Mouse (Mus musculus) monocyte, adult 2 months (primary cell): Measurements from ENCODE around the gene Fndc5.

Experiments
- DNase-seq, 2 experiments: peaks; one replicate each; pipeline ENCODE4 v3.0.0; 2022; ENCODE audit warnings: low spot score in 2 of 2, low read depth in 1 of 2

Fndc5 gene

DNA sequence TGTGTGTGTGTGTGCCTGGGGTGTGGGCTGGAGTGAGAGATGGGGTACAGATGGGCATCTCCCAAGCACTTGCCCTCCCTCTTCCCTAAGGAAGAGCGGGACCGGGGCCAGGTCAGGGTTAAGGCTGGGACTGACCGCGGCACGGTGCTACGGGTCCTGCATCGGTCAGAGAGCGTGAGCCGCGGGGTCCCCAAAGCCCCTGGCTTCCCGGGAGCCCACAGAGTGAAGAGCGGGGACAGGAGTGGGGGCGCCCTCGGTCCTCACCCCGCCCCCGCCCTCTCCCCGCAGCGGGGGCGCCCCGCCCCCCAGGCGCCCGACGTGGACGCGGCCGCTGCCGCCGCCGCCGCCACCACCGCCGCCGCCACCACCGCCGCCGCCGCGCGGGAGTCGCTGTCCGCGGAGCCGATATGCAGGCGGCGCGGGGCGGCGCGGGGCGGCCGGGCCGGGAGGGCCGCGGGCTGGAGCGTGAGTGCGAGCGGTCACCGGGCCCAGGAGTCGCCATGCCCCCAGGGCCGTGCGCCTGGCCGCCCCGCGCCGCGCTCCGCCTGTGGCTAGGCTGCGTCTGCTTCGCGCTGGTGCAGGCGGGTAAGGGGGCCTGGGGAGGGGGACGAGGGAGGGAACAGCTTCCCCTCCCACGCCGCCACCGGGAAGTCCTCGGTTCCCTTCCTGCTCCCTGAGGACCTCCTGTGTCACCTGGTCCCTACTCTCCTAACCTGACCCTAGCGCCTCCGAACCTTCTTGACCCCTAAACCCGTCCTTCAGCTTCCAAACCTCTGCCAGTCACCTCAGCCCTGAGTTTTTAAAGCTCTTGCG lies at the start of gene Fndc5:
Gene Fndc5 (plus strand): TSS at position 421 of the 813 bp plus-strand sequence.
- no peak for DNase-seq

DNA sequence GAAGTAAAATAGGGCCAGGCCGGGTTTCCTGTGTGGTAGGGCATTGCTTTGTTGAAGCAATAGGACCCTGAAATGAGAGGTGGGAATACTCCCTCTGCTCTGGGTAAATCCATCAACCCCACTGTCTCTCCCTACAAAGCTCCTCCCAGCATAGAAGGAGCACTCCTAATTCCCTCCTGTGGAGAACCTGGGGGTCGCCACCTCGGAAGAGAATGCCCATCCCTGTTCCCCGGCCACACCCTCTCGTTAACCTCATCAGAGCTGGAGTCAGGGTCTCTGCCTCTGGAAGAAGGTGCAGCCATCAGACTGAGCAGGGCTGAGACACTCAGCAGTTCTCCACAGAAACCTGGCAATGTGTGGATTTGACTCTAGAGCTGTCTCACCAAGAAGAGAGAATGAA lies 48.9 kb upstream of the Fndc5 start:
- no peak for DNase-seq

DNA sequence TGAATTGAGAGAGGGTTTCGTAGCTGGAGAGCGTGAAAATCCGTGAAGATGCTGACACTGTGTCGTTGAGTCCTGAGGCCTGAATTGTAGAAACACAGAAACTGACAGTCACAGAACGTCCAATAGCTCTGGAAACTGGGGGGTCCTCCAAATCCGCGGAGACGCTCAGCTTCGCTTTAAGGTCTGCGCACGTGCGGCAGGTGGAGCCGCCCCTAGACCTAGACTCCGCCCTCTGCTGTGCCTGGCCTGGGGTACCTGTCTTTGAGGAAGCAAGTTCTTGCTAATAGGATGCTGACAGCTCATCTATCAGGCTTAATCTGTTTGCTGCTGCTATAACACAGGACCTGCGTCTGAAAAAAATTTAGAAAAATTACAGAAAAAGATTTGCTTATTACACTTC lies 41.5 kb upstream of the Fndc5 start:
- DNase-seq, result no peak

DNA sequence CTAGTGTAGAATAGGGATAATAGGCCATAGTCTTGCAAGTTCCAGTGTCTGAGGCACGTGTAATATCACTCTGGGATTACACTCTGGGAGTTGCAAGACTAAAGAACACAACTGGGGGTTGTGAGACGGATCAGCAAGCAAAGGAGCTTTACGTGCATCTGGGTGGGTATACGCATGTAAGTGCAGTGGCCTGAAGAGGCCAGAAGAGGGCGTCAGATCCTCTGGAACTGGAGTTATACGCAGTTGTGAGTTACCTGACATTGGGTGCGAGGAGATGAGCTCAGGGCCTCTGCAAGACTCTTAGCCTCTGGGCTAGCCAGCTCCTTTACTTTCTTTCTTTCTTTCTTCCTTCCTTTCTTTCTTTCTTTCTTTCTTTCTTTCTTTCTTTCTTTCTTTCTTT lies 39.8 kb upstream of the Fndc5 start:
- no peak for DNase-seq

DNA sequence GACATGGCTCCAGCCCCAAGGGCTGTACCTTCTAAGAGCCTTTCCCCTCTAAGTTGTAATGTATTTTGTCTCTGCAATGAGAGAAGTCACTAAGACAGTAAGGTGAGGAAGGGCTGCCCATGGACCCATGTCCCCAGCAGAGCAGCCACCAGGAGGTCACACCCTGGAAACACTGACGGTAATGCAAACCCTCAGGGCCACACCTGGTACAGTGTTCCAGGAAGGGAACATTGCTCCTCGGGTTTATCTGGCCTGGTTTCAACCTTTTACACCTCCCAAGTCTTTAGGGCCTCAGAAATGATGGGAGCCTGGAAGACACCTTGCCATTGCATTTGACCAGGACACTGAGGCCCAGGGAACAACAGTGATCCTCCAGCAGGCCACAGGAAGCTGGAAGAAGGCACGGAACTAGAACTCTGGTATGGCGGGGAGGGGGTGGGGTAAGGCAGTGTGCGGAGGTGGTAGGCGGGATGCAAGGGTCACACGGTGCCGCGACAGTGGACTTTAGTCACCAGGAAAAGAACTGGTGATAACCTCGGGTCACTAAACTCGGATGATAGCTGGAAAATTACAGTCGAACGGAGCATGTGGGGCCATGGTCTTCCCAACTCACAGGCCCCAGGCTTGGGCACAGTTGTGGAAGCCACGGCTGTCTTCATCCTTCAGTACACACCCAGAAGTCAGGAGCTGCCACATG lies 34.5 kb upstream of the Fndc5 start:
- DNase-seq, result no peak

DNA sequence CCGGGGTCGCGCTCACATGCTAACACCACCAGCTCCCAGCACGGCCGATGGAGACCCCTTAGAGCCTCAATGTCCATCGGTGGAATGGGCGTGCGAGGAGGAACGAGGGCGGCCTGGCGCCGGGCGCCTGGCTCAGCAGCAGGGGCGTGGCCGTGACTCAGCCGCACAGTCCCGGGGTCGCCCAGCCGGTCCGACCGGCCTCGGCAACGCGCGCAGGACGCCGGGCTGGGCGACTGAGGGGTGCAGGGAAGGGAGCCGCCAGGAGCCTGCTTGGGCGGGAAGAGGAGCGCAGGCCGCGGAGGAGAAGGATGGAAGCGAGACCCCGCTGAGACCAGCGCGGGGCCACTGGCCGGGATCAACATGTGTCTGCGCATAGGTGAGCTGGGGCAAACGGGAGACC lies 31.4 kb upstream of the Fndc5 start, which contains the start of gene Tmem54:
Gene Tmem54 (plus strand): TSS at position 193 of the 400 bp plus-strand sequence.
- DNase-seq, result no peak

DNA sequence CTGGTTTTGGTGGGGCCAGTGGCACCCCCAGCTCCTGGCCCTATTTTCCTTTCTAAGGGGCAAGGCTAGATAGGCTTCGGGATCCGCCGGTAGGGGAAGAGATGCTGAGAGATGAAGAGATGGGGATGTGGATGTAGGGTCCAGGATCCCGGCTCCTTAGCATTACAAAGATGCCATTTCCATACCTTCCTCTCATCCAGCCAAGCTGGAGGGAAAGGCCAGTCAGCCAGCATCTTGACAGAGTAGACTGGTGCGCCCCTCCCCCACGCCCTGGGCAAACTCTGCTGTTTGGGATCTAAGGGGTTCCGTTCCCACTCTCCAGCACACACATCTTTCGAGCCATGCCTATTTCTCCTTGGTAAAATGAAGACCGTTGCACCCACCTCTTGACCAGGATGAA lies 30.7 kb upstream of the Fndc5 start:
- no peak for DNase-seq

DNA sequence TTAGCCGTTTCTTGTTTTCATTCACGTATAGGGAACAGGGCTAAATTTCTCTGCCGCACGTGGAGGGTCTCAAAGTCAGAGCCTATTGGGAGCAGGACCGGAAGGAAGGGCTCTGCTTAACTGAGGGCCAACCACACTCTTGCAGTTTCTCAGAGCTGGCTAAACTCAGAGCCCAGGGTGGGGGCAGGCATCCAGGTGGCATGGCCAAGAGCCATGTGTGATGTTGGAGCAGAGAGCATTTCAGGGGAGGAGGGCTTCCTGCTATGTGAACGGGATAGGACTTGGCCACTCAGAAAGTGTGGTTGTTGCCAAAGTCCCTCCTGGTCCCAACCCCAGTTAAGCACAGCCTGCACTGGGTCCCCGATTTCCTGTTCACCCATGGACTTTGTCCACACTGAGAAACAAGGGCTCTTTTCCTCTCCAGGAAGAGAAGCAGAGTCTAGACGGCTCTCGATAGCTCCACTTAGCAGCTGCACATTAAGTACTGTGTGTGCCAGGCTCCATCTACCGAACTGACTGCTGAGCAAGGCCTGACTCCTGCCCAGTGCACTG lies 29.4 kb upstream of the Fndc5 start:
- DNase-seq, result no peak

DNA sequence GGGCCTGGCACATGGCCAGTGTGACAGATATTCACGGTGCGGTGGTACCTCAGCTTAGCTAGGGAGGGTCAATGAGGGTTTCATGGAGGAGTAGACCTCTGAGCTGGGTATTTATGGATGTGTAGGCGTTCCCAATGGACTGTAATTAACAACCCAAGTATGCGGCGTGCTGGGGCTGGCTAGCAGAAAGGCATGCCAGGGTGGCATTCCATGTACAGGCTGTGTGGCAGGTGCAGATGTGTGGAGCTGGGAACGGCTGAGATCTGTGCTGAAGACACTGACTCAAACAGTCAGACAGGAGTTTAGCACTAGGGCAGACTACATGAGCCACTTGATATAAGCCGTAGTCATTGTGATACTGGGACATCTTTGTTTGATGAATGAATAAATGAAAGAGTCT lies 28.2 kb upstream of the Fndc5 start:
- no peak for DNase-seq

DNA sequence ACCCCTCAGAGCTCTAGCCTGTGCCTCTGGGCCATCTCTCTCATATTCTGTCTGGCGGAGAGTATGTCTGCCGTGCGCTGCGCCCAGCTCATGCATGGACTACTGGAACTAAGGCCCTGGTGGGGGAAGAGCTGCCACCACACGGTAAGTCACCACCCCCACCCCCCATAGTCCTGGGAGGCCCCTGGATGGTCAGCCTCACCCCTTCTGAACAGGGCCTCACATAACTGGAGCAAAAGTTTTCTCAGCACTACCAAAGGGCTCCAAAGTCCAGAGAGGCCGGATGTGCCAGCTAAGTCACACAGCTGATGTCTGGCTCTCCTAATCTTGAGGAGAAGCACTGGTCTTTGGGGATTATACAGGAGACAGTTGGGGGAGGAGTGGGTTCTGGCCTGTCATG lies 26.0 kb upstream of the Fndc5 start:
- no peak for DNase-seq

DNA sequence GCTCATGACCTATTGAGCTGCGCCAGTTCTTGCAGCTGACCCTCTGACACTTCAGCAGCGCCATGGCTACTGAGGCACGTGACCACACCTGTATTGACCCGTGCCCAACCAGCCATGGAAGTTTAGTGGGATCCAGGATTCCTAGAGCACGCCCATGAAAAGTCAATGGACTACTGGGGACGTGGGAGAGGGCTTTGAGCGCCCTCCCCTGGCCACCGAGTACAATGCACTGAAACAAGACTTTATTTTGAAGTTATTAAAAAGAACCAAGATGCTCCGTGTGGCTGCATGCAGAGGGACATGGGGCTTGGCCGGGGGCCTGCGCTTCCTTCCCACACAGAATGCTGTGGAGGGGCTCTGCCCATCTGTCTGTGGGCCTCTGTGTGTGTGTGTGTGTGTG lies 25.4 kb upstream of the Fndc5 start:
- DNase-seq, result no peak

DNA sequence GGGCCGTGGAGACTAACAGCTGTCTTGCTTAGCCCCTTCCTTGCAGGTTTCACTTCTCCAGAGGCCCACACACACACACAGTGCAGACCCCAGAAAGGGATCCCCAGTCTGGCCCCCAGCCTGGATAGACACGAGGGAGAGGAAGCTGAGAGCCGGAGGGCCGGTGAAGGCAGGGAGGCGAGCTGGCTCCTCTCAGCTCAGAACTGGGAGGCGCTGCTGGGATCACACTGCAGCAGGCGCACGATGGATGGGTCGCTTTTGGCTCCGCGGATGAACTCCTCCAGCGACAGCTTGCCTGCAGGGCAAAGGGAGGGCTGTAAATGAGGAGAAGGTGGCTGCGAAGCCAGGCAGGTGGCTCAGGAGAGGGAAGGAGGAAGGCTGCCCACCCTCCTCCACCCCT lies 24.6 kb upstream of the Fndc5 start:
- DNase-seq, result no peak

DNA sequence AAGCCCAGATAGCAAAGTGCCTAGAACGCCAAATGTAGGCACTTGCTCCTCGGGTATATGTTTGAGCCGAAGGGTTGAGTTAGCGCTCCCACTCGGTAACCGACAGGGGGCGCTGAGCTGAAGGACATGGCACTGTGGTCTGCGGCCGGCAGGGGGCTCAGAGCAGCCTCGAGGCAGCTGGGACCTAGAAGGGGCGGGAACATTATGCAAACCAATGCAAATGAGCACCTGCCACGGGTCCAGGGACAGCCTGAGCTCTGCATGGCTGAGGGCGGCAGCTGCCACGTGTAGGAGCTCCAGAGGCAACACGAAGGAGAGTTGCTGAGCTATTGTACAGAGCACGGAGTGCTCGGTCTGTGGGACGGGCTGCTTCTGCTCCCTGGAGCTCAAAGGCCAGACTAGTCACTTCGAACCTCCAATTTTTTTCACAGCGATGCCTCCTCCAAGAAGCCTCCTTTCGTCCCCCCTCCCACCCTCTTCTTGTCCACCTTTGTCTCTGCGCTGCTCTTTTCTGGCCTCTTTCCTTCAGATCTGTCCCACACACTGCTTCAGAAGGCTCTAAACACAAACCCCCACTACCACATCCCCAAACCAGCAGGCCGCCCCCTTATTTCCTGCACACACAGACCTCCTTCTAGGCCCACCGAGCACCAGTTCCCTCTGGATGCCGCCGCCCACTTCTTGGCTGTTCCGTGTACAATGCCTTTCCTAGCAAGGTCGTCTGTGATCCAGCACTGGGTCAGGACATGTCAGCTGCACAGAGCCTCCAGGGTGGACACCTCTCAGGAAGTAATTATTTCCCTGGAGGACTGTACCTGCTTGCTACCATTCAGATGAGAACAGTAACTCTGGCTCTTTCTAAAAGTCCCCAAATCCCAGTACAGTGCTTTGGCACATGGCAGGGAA lies 23.5 kb upstream of the Fndc5 start:
- DNase-seq, result peak; percentile 19 to 32

DNA sequence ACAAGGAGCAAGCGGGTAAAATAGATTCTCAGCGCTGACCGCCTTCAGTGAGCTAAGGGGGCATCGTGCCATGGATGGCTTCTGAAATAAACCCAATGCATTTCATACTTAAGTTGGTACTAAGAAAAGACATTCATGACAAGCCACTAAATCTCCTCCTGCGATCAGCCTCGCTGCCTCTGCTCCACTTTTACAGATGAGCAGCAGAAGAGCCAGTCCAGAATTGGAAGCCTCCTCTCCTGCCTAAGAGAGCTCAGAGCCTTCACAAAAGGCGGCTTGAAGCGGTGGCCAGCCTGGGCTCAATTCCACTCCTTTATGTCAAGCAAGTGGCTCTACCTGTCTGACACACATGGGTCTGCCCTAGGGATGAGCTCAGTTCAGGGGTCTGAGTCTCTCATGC lies 20.1 kb upstream of the Fndc5 start:
- no peak for DNase-seq

DNA sequence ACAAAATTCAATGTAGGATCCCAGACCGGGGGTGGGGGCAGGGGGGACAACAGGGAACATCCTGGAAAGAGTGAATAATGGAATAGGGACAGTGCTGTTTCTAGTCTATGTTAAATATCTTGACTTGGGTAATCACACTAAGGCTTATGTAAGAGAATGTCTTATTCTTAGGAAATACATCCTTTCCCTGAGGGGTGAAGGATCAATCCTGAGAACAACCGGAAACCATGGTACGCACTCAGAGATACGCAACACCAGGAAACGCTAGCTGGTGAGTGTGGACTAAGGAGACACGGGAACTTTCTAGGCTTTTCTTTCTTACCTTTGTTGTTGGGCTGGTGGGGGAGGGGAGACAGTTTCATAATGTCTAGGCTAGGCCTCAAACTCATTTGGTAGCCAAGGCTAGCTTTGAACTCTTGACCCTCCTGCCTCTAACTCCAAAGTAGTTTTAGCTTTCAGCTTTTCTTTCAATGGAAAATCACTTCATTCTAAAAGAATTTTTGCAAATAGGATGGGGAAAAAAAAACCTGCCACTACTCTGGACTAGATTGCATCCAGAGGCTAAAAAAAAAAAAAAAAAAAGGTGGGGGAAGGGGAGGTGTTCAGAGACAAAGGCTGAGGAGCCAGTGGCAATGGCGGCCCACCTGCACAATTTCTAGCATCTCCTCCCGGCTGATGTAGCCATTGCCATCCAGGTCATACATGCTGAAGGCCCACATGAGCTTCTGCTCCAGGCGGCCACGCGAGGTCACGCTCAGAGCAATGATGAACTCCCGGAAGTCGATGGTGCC lies 18.9 kb upstream of the Fndc5 start:
- DNase-seq, result no peak

DNA sequence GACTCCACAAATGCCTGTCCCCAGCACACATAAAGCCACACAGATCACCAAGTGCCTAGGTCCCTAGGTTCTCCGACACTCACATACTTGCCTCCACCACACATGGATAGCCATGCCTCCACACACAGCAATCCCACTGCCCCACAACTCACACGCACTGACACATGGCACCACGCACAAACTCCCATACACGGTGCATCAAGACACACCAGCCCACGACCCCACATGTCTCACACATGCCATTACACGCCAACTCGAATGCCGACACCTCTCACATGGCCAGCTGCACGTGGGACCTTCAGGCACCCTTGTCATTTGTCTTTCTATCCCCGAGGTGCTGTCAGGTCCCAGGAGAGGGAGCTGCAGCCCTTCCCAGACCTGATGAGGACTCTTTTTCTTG lies 17.1 kb upstream of the Fndc5 start:
- no peak for DNase-seq

DNA sequence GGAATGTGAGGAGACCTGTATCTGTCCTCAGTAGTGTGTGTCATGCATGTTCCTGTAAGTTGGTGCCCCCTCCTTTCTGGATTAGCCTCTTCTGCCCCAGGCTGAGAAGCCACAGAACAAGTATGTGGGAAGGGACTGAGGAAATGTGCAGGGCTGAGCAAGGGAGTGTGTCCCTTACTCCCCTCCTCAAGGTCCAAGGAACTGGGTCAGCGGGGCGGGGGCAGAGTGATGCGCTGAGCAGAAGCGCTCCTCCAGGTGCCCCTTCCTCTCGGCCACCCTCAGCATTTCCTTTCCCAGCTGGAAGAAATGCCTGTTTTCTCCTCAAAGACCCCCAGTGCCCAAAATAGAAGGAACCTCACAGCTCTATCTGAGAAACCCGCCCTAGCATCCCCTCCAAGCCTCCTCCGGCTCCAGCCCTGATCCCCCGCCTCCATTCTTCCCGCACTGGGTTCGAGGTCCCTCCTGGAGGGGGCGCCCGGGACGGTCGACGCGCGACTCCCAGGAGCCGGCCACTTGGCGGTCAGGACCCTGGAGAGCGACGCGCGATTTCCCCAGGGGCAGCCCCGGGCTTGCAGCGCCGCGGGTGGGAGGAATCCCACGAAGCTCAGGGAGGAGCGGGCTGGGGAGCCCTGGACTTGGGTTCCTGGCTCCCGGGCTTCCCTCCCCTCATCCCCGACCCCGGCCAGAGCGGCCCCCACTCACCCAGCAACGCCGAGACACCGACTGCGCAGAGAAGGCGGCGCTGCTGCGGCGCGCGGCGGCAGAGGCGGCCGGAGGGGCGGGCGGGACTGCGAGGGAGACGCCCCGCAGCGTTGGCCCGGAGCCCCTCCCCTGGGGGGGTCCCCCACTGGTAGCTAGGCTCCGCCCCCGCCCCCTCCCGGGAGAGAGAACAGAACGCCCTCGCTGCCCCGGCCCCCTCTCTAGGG lies 16.0 kb upstream of the Fndc5 start:
- DNase-seq, result no peak

DNA sequence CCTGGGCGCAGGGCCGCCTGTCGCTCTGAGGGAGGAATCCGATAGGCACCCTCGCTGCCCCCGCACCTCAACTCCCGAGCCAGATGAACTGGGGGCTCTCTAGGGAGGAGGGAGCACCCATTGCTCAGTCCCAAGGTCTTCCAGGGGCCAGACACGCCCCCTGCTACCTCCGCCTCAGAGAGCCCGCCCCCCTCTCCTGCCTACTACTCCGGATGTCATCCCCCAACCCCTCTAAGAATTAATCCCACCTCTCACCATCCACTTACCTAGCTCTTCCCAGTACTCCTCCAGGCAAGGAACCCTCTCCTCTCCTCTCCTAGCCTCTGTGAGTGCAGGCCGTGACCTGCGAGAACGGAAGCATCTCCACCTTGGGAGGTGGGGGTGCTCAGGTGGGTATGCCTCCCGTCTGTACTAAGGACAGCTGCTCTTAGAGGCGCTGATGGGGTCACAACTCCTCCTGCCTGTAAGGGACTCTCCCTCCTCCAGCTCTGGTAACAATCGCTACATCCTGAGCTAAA lies 15.2 kb upstream of the Fndc5 start, which contains the start of gene Hpca:
Gene Hpca (minus strand): TSS at position 468 of the 518 bp plus-strand sequence.
- DNase-seq, result no peak

DNA sequence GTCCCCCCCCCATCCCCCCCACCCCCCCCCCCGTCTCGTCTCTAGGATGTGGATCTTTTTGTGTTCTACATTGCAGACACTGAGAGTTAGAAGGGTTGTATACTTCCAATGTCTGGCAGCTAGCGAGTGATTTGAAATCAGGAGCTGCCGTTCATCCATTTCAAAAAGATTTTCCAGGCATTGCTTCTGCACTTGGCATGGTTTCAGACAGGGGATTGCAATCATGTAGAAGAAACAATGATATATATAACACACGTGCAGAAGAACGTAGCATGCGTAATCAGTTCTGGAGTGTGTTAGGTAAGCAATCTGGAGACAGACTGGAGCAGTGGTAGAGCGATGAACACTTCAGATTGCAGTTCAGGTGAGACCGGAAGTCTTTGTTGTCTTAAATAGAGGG lies 14.7 kb upstream of the Fndc5 start:
- no peak for DNase-seq
